Mouse (Mus musculus): ENCODE data around the gene Tspan9. TPM values are rescaled to one million over a fixed set of nuclear protein-coding genes. Genes with fewer than 3 reads are reported as not detected.

The Tspan9 gene
- polyA plus RNA-seq, 1 experiment = 87.8 TPM

GRCm38 (mm10) chr6:128135006-128135405 lies 8.4 kb downstream of the Tspan9 start:
- H3K27me3 ChIP-seq (replicated peaks) = no peaks in the 10 kb centered on the region
- no peaks in the 10 kb centered on the region for H3K9me3 ChIP-seq
- peaks cover 84% of the 10 kb centered on the region for H3K36me3 ChIP-seq (replicated peaks; ENCODE audit: low read length)
- no peak overlapping the region for H3K4me3 ChIP-seq (replicated peaks)
- peaks cover 96% of the 10 kb centered on the region for H3K4me1 ChIP-seq
- no peak for TF ChIP-seq FLI1 (IDR thresholded peaks at IDR 0.05; ENCODE audit: low read length)
- TF ChIP-seq GATA1 (IDR thresholded peaks at IDR 0.05; ENCODE audit: borderline replicate concordance, low read length) = no peak

- Histone ChIP-seq H3K4me3 (replicated peaks) (peak overlapping the region; percentile 38), H3K9me3 (no peaks in the 10 kb centered on the region), H3K4me1 (peaks cover 97% of the 10 kb centered on the region), H3K36me3 (replicated peaks; ENCODE audit: low read length) (peaks cover 84% of the 10 kb centered on the region), H3K27me3 (replicated peaks) (no peaks in the 10 kb centered on the region)
- no peak for TF ChIP-seq FLI1 (IDR thresholded peaks at IDR 0.05; ENCODE audit: low read length)
- no peak for TF ChIP-seq GATA1 (IDR thresholded peaks at IDR 0.05; ENCODE audit: borderline replicate concordance, low read length)
Observed at GRCm38 (mm10) chr6:128134196-128134924, 9.0 kb downstream of the Tspan9 start.

- no peak for TF ChIP-seq FLI1 (IDR thresholded peaks at IDR 0.05; ENCODE audit: low read length)
- no peak for TF ChIP-seq GATA1 (IDR thresholded peaks at IDR 0.05; ENCODE audit: borderline replicate concordance, low read length)
- Histone ChIP-seq H3K36me3 (replicated peaks; ENCODE audit: low read length) (peaks cover 84% of the 10 kb centered on the region), H3K4me3 (replicated peaks) (no peak overlapping the region), H3K9me3 (no peaks in the 10 kb centered on the region), H3K4me1 (peaks cover 97% of the 10 kb centered on the region), H3K27me3 (replicated peaks) (peaks cover under 1% of the 10 kb centered on the region)
Observed at GRCm38 (mm10) chr6:128133679-128134191, 9.7 kb downstream of the Tspan9 start.

GRCm38 (mm10) chr6:128132581-128132980 lies 10.8 kb downstream of the Tspan9 start:
- Histone ChIP-seq H3K9me3 (no peaks in the 10 kb centered on the region), H3K27me3 (replicated peaks) (peaks cover 2% of the 10 kb centered on the region), H3K4me3 (replicated peaks) (peak overlapping the region; percentile 51), H3K4me1 (peaks cover 97% of the 10 kb centered on the region), H3K36me3 (replicated peaks; ENCODE audit: low read length) (peaks cover 87% of the 10 kb centered on the region)
- TF ChIP-seq GATA1 (IDR thresholded peaks at IDR 0.05; ENCODE audit: borderline replicate concordance, low read length) = no peak
- TF ChIP-seq FLI1 (IDR thresholded peaks at IDR 0.05; ENCODE audit: low read length) = no peak

- Histone ChIP-seq H3K27me3 (replicated peaks) (peaks cover 2% of the 10 kb centered on the region), H3K36me3 (replicated peaks; ENCODE audit: low read length) (peaks cover 90% of the 10 kb centered on the region), H3K9me3 (no peaks in the 10 kb centered on the region), H3K4me1 (peaks cover 97% of the 10 kb centered on the region), H3K4me3 (replicated peaks) (no peak overlapping the region)
- TF ChIP-seq FLI1 (IDR thresholded peaks at IDR 0.05; ENCODE audit: low read length) (no peak), GATA1 (IDR thresholded peaks at IDR 0.05; ENCODE audit: borderline replicate concordance, low read length) (no peak)
Observed at GRCm38 (mm10) chr6:128131390-128131789, 12.0 kb downstream of the Tspan9 start.

- Histone ChIP-seq H3K9me3 (no peaks in the 10 kb centered on the region), H3K36me3 (replicated peaks; ENCODE audit: low read length) (peaks cover 90% of the 10 kb centered on the region)
- no peak for TF ChIP-seq GATA1 (IDR thresholded peaks at IDR 0.05; ENCODE audit: borderline replicate concordance, low read length)
- no peak for TF ChIP-seq FLI1 (IDR thresholded peaks at IDR 0.05; ENCODE audit: low read length)
Observed at GRCm38 (mm10) chr6:128130686-128131085, 12.7 kb downstream of the Tspan9 start.

GRCm38 (mm10) chr6:128129382-128129781 lies 14.0 kb downstream of the Tspan9 start:
- Histone ChIP-seq H3K4me3 (replicated peaks) (no peak overlapping the region), H3K4me1 (peaks cover 97% of the 10 kb centered on the region), H3K9me3 (no peaks in the 10 kb centered on the region), H3K36me3 (replicated peaks; ENCODE audit: low read length) (peaks cover 90% of the 10 kb centered on the region), H3K27me3 (replicated peaks) (peaks cover 2% of the 10 kb centered on the region)
- no peak for TF ChIP-seq GATA1 (IDR thresholded peaks at IDR 0.05; ENCODE audit: borderline replicate concordance, low read length)
- TF ChIP-seq FLI1 (IDR thresholded peaks at IDR 0.05; ENCODE audit: low read length) = no peak

More at GRCm38 (mm10) chr6:128130686-128131085, 12.7 kb downstream of the Tspan9 start:
- H3K4me3 ChIP-seq (replicated peaks) = no peak overlapping the region
- peaks cover 2% of the 10 kb centered on the region for H3K27me3 ChIP-seq (replicated peaks)
- peaks cover 97% of the 10 kb centered on the region for H3K4me1 ChIP-seq

GRCm38 (mm10) chr6:128127312-128127711 lies 16.1 kb downstream of the Tspan9 start:
- Histone ChIP-seq H3K4me3 (replicated peaks) (peak overlapping the region; percentile 18), H3K36me3 (replicated peaks; ENCODE audit: low read length) (peaks cover 91% of the 10 kb centered on the region), H3K27me3 (replicated peaks) (peaks cover 2% of the 10 kb centered on the region), H3K9me3 (no peaks in the 10 kb centered on the region), H3K4me1 (peaks cover 97% of the 10 kb centered on the region)
- TF ChIP-seq GATA1 (IDR thresholded peaks at IDR 0.05; ENCODE audit: borderline replicate concordance, low read length) (no peak), FLI1 (IDR thresholded peaks at IDR 0.05; ENCODE audit: low read length) (no peak)

- Histone ChIP-seq H3K36me3 (replicated peaks; ENCODE audit: low read length) (peaks cover 94% of the 10 kb centered on the region), H3K4me3 (replicated peaks) (no peak overlapping the region), H3K4me1 (peaks cover 97% of the 10 kb centered on the region), H3K9me3 (no peaks in the 10 kb centered on the region), H3K27me3 (replicated peaks) (peaks cover 2% of the 10 kb centered on the region)
- TF ChIP-seq FLI1 (IDR thresholded peaks at IDR 0.05; ENCODE audit: low read length) = no peak
- TF ChIP-seq GATA1 (IDR thresholded peaks at IDR 0.05; ENCODE audit: borderline replicate concordance, low read length) = no peak
Observed at GRCm38 (mm10) chr6:128126876-128127275, 16.5 kb downstream of the Tspan9 start.

- Histone ChIP-seq H3K4me1 (peaks cover 97% of the 10 kb centered on the region), H3K27me3 (replicated peaks) (peaks cover 2% of the 10 kb centered on the region), H3K4me3 (replicated peaks) (no peak overlapping the region), H3K9me3 (no peaks in the 10 kb centered on the region), H3K36me3 (replicated peaks; ENCODE audit: low read length) (peaks cover 96% of the 10 kb centered on the region)
- TF ChIP-seq GATA1 (IDR thresholded peaks at IDR 0.05; ENCODE audit: borderline replicate concordance, low read length) (no peak), FLI1 (IDR thresholded peaks at IDR 0.05; ENCODE audit: low read length) (no peak)
Observed at GRCm38 (mm10) chr6:128125464-128125863, 17.9 kb downstream of the Tspan9 start.
